Mouse (Mus musculus) cerebellum, adult 2 months (tissue): ENCODE data around the gene Plekhb1. TPM values are rescaled to one million over a fixed set of nuclear protein-coding genes. Genes with fewer than 3 reads are reported as not detected.
A peak's percentile ranks its signal among the peaks of the same experiment; 100 is the strongest.

Experiments
- DNase-seq, 2 experiments: peaks; one replicate each; pipeline ENCODE4 v3.0.0; 2021
- H3K27ac ChIP-seq: fragments of 200-500 bp; 2 replicates; pipeline ENCODE4 v1.5.1; 2012; ENCODE audit warnings: low read length, control low read depth, inconsistent platforms; ENCODE audit not compliant: insufficient read depth
- H3K27me3 ChIP-seq: fragments of 200-500 bp; 2 replicates; pipeline ENCODE4 v1.6.1; 2012; ENCODE audit warnings: inconsistent platforms, mild to moderate bottlenecking, low read length, moderate library complexity; ENCODE audit not compliant: control insufficient read depth, insufficient read depth
- H3K4me1 ChIP-seq: fragments of 200-500 bp; 2 replicates; pipeline ENCODE4 v1.6.1; 2011; ENCODE audit warnings: low read length; ENCODE audit not compliant: control insufficient read depth, insufficient read depth
- H3K4me3 ChIP-seq: fragments of 200-500 bp; replicated peaks from 2 replicates; pipeline ENCODE3; 2011; ENCODE audit warnings: mild to moderate bottlenecking, low read depth, low read length, control low read depth; ENCODE audit not compliant: insufficient read depth
- CTCF ChIP-seq: fragments of 200-500 bp; IDR thresholded peaks from 2 replicates; pipeline ENCODE4 v1.5.1; 2011; ENCODE audit warnings: low read depth, mild to moderate bottlenecking, control low read depth, low read length, moderate library complexity, borderline replicate concordance; ENCODE audit not compliant: insufficient read depth
- POLR2A ChIP-seq: fragments of 200-500 bp; IDR thresholded peaks from 2 replicates; pipeline ENCODE4 v1.6.1; 2011; ENCODE audit warnings: low read length, control low read depth, borderline replicate concordance; ENCODE audit not compliant: insufficient read depth
- WGBS: fragments of 180-500 bp; shearing (Covaris S2); methylation state at CpG from one replicate; pipeline ENCODE4 v1.1.7; 2018; 5-methylcytosine and 5-hydroxymethylcytosine counted together
- polyA plus RNA-seq: library from polyadenylated mRNA; depleted of rRNA; stranded (reverse); fragments of >200 nt; gene quantifications from 2 replicates; pipeline ENCODE4 v1.2.3, GENCODE M21; 2012

Plekhb1 gene
- polyA plus RNA-seq, 1 experiment, result 1,066 TPM

DNA sequence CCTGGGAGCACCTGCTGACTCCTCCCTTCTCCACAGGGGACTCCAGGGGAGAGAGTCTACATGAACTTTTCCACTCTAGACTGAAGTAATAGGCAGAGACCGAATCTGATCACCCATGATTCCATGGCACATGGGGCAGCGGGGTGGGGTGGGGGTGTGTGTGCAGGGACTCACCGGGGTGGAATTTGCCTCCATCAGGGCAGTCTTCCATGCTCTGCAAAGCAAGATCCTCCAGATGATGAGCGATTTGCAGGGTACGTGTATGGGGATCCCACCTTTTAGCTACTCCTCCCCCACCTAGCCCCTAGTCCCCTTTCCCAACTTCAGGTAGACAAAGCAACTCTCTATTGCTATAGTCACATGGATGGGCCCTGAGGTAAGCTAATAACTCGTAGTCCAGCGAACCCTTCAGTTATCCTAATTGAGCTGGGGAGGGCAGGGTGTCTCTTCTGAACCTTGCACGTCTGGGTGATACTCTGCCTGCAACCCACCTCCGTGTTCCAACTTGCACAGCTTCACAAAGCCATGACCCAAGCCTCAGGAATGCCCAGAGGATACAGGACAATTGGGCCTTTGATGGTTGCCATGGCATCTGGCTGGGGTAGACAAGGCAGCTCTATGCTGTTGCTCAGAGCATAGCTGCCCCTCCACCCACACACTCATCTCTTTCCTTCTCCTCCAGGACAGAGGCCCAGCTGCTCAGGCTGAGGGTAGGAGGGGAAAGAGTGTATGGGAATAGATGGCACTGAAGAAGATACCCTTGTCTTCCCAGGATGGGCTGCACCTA lies 8.5 kb downstream of the Plekhb1 start:
- no peaks in the 10 kb centered on the region for H3K27me3 ChIP-seq
- WGBS, result 69% methylated on average over 9 of the region's 9 CpGs
- no peak overlapping the region for H3K4me3 ChIP-seq
- 0 out of 2 replicates have a peak, but pooled peaks cover 4% of the 10 kb centered on the region for H3K4me1 ChIP-seq
- peak; percentile 17 to 44 for DNase-seq
- peak overlapping the region; percentile 63; the same call in 1 of the 2 replicates for H3K27ac ChIP-seq
- TF ChIP-seq POLR2A (no peak), CTCF (no peak)

DNA sequence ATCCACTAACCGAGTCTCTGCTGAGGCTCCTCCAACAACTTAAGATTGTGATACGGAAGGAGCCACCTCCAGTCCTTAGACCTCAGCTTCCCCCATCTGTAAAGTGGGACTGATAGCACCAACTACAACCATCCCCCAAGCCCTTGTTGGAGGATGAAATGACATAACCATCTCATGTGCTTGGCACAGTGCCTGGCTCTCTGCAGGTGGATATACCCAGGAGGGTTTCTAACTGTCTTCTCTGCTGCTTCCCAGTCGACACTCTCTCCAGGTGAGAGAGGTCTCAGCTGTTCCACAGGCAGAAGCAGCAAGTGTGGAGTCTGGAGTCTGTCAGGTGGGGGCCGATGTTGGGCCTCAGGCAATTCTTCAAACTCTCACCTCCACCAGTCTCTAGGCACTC lies 11.2 kb downstream of the Plekhb1 start:
- TF ChIP-seq CTCF, result no peak
- 59% methylated on average over 4 of the region's 4 CpGs for WGBS
- peak in 1 of 2 experiments; percentile 12 for DNase-seq
- Histone ChIP-seq H3K27ac (no peak overlapping the region), H3K4me3 (no peak overlapping the region), H3K27me3 (no peaks in the 10 kb centered on the region), H3K4me1 (0 out of 2 replicates have a peak, but pooled peaks cover 4% of the 10 kb centered on the region)

DNA sequence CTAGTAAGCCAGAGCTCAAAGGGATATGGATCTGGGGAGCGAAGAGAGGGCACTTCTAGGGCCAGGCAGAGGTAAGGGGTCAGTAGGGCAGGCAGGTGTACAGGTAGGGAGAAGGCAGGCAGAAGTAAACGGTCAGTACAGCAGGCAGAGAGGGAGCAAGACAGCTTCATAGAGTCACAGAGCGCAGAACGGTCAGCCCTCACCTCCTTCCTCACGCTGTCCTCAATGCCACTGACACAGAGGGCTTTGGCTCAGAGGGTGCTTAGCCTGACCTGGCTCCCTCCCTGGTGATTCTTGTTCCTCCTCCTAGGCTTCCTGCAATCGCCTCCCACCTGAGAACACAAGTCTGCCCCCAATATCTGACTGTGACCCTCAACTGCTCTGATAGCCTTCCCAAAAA lies 11.8 kb downstream of the Plekhb1 start:
- Histone ChIP-seq H3K27ac (no peak overlapping the region), H3K4me1 (0 out of 2 replicates have a peak, but pooled peaks cover 4% of the 10 kb centered on the region), H3K27me3 (no peaks in the 10 kb centered on the region), H3K4me3 (no peak overlapping the region)
- no peak for DNase-seq
- WGBS, result 85% methylated on average over 6 of the region's 6 CpGs
- TF ChIP-seq CTCF, result no peak
- no peak for TF ChIP-seq POLR2A

GRCm38 (mm10) chr7:100649826-100650225 lies 12.4 kb downstream of the Plekhb1 start:
- 81% methylated on average over 8 of the region's 8 CpGs for WGBS
- Histone ChIP-seq H3K4me1 (0 out of 2 replicates have a peak, but pooled peaks cover 4% of the 10 kb centered on the region), H3K4me3 (no peak overlapping the region), H3K27ac (no peak overlapping the region), H3K27me3 (no peaks in the 10 kb centered on the region)
- no peak for TF ChIP-seq POLR2A
- no peak for TF ChIP-seq CTCF
- peak in 1 of 2 experiments; percentile 5 for DNase-seq

GRCm38 (mm10) chr7:100649095-100649494 lies 13.1 kb downstream of the Plekhb1 start:
- TF ChIP-seq POLR2A (no peak), CTCF (no peak)
- Histone ChIP-seq H3K27ac (no peak overlapping the region), H3K4me1 (0 out of 2 replicates have a peak, but pooled peaks cover 4% of the 10 kb centered on the region), H3K27me3 (no peaks in the 10 kb centered on the region), H3K4me3 (no peak overlapping the region)
- WGBS, result 82% methylated on average over 4 of the region's 4 CpGs
- no peak for DNase-seq

DNA sequence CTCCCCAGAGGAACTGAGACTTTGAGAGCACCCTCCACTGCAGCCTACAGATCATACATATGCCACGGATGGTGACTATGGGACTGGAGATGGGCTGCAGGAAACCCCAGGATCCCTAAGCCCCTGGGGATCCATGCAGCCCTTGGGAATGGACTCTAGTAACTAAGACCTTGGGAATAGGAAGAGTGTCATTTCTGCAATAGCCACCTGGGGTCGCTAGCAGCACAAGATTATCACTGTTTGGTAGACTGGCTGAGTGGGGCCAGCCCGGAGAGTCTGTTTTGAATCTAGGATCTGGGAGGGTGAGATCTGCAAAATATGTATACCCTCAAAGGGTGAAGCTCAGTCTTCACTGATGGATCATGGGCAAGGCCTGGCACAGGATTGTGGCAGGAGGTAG lies 17.1 kb downstream of the Plekhb1 start:
- 30% methylated on average over 3 of the region's 3 CpGs for WGBS
- DNase-seq, result peak; percentile 43 to 55
- TF ChIP-seq POLR2A (no peak), CTCF (peak; percentile 57; the same call in 1 of the 2 replicates)
- Histone ChIP-seq H3K27ac (no peak overlapping the region), H3K27me3 (no peaks in the 10 kb centered on the region), H3K4me1 (no peaks in the 10 kb centered on the region; the same call in 1 of the 2 replicates), H3K4me3 (no peak overlapping the region)

- no peak overlapping the region for H3K4me3 ChIP-seq
- no peak for TF ChIP-seq CTCF
- no peak for TF ChIP-seq POLR2A
- no peaks in the 10 kb centered on the region for H3K27me3 ChIP-seq
- peaks cover 2% of the 10 kb centered on the region; the same call in 1 of the 2 replicates for H3K4me1 ChIP-seq
- no peak overlapping the region for H3K27ac ChIP-seq
- DNase-seq, result peak in 1 of 2 experiments; percentile 3
- WGBS, result 91% methylated on average over 4 of the region's 4 CpGs
Measured at GRCm38 (mm10) chr7:100642413-100642812, 19.8 kb downstream of the Plekhb1 start.

DNA sequence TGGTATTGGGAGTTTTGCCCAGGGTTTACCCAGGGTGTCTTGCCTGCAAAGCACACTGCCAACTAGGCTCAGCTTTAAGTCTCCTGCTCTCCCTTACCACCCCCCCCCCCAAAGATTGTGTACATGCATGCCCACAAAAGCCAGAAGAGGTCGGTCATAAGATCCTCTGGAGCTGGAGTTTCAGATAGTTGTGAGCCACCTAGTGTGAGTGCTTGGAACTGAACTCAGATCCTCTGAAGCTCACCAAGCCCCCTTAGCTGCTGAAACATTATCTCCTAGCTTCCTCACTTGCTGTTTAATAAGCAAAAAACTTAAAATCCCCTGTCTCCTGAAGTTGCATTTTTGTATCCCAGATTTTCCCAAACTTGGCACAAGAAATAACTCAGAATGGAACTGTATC lies 24.6 kb downstream of the Plekhb1 start:
- H3K27me3 ChIP-seq, result no peaks in the 10 kb centered on the region
- H3K27ac ChIP-seq, result no peak overlapping the region
- WGBS, result 3% methylated on average over 1 of the region's 1 CpGs
- no peak overlapping the region for H3K4me3 ChIP-seq
- TF ChIP-seq CTCF, result peak; percentile 33; the same call in 1 of the 2 replicates
- TF ChIP-seq POLR2A, result no peak
- DNase-seq, result no peak
- H3K4me1 ChIP-seq, result 0 out of 2 replicates have a peak, but pooled peaks cover 2% of the 10 kb centered on the region
